Mouse (Mus musculus) intestine, postnatal 0 days (tissue): Measurements from ENCODE around the gene Tnfsf10. TPM values are rescaled to one million over a fixed set of nuclear protein-coding genes. Genes with fewer than 3 reads are reported as not detected.

Experiments used
- ATAC-seq: fragments of 200-750 bp; cut with Nextera tagmentation; 2 replicates; pipeline ENCODE4 v1.8.0; 2017; ENCODE audit warnings: mild to moderate bottlenecking, moderate TSS enrichment, moderate library complexity
- H3K27ac ChIP-seq: fragments of 300-500 bp; sonication (generic); 2 replicates; pipeline ENCODE4 v1.5.1; 2014; ENCODE audit warnings: mild to moderate bottlenecking, low read depth, low read length, moderate library complexity
- H3K27me3 ChIP-seq: fragments of 300-500 bp; sonication (generic); replicated peaks from 2 replicates; pipeline ENCODE4 v1.6.1; 2014; ENCODE audit warnings: low read length, mixed read lengths; ENCODE audit not compliant: control insufficient read depth, insufficient read depth
- H3K36me3 ChIP-seq: fragments of 300-500 bp; sonication (generic); 2 replicates; pipeline ENCODE4 v1.6.1; 2014; ENCODE audit warnings: mild to moderate bottlenecking, moderate library complexity; ENCODE audit not compliant: control insufficient read depth, insufficient read depth
- H3K4me1 ChIP-seq: fragments of 300-500 bp; sonication (generic); replicated peaks from 2 replicates; pipeline ENCODE4 v1.6.1; 2014; ENCODE audit warnings: antibody characterized with exemption, low read length, mixed read lengths; ENCODE audit not compliant: control insufficient read depth, insufficient read depth
- H3K4me2 ChIP-seq: fragments of 300-500 bp; sonication (generic); replicated peaks from 2 replicates; pipeline ENCODE4 v1.6.1; 2014; ENCODE audit warnings: low read depth, mild to moderate bottlenecking, moderate library complexity
- H3K4me3 ChIP-seq: fragments of 300-500 bp; sonication (generic); 2 replicates; pipeline ENCODE4 v1.5.1; 2014; ENCODE audit warnings: low read depth, low read length
- H3K9ac ChIP-seq: fragments of 300-500 bp; sonication (generic); 2 replicates; pipeline ENCODE4 v1.6.1; 2014; ENCODE audit warnings: mild to moderate bottlenecking, low read depth, low read length
- H3K9me3 ChIP-seq: fragments of 300-500 bp; sonication (generic); 2 replicates; pipeline ENCODE4 v1.6.1; 2016; ENCODE audit warnings: mixed run types; ENCODE audit not compliant: control insufficient read depth
- CTCF ChIP-seq: sonication (generic); IDR thresholded peaks from 2 replicates; pipeline ENCODE4 v1.5.1; 2016; ENCODE audit warnings: low read depth, mild to moderate bottlenecking, control low read depth, antibody characterized with exemption, moderate library complexity
- WGBS: fragments of 180-500 bp; shearing (Covaris S2); extraction: QIAGEN DNeasy Blood & Tissue Kit; methylation state at CpG from one replicate; pipeline ENCODE4 v1.1.7; 2014; 5-methylcytosine and 5-hydroxymethylcytosine counted together
- polyA plus RNA-seq: library from polyadenylated mRNA; unstranded; fragments of >200 nt; fragmentation: Nextera tagmentation; extraction: Ambion mirVana; gene quantifications from 2 replicates; pipeline ENCODE4 v1.2.1, GENCODE M21; 2015

Tnfsf10 gene
- 3.1 TPM in 2 replicates for polyA plus RNA-seq

- peak within 1 kb of the TSS; percentile 61 for H3K27ac ChIP-seq
- no peaks in the 10 kb centered on the region for H3K27me3 ChIP-seq
- H3K36me3 ChIP-seq: no peaks in the 10 kb centered on the region
- H3K9me3 ChIP-seq: no peaks in the 10 kb centered on the region
- peaks cover 3% of the 10 kb centered on the region; the same call in 1 of the 2 replicates for H3K4me1 ChIP-seq
- peak within 1 kb of the TSS; percentile 49 for H3K4me3 ChIP-seq
- WGBS: 35% methylated on average over 9 of the region's 9 CpGs
- peak; percentile 59 for ATAC-seq
- no peak for TF ChIP-seq CTCF
- H3K9ac ChIP-seq: peak within 1 kb of the TSS; percentile 1
- H3K4me2 ChIP-seq: peak within 1 kb of the TSS; percentile 70
Measured at GRCm38 (mm10) chr3:27316559-27317287, at the start of gene Tnfsf10. Gene Tnfsf10 (plus strand): TSS chr3:27317028.

DNA sequence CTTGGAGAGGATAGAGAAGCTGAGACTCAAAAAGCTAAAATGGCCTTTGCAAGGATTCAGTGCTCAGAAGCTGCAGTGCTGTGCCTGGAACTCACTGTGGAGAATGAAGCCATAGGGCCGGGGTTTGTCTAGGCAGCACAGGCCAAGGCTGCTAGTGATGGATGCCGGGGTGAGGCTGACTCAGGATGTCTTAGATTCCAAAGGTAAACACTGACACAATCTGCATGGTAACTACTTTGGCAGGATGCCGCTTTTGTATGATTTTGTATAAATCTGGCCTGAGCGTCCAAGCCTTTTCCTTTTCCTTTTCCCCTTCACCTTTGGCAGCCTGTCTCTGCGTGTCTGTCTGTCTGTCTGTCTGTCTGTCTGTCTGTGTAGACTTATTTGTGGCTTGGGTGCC, 49.5 kb upstream of the Tnfsf10 start:
- Histone ChIP-seq H3K27me3 (no peaks in the 10 kb centered on the region), H3K9ac (no peak overlapping the region), H3K36me3 (no peaks in the 10 kb centered on the region), H3K9me3 (no peaks in the 10 kb centered on the region), H3K4me3 (no peak overlapping the region), H3K4me2 (no peak overlapping the region), H3K4me1 (no peaks in the 10 kb centered on the region), H3K27ac (no peak overlapping the region; the same call in 1 of the 2 replicates)
- no peak for ATAC-seq
- 52% methylated on average over 5 of the region's 5 CpGs for WGBS
- no peak for TF ChIP-seq CTCF

GRCm38 (mm10) chr3:27267887-27268286, 48.9 kb upstream of the Tnfsf10 start:
- H3K27ac ChIP-seq: no peak overlapping the region
- H3K9ac ChIP-seq: no peak overlapping the region
- peaks cover 3% of the 10 kb centered on the region; the same call in 1 of the 2 replicates for H3K4me1 ChIP-seq
- H3K9me3 ChIP-seq: no peaks in the 10 kb centered on the region
- no peaks in the 10 kb centered on the region for H3K27me3 ChIP-seq
- WGBS: 41% methylated on average over 4 of the region's 4 CpGs
- no peak for ATAC-seq
- no peak overlapping the region for H3K4me3 ChIP-seq
- H3K4me2 ChIP-seq: no peak overlapping the region
- H3K36me3 ChIP-seq: no peaks in the 10 kb centered on the region
- TF ChIP-seq CTCF: no peak

- WGBS: 67% methylated on average over 4 of the region's 4 CpGs
- no peak for TF ChIP-seq CTCF
- no peak for ATAC-seq
Measured at GRCm38 (mm10) chr3:27269151-27269550, 47.7 kb upstream of the Tnfsf10 start.

GRCm38 (mm10) chr3:27270160-27270962, 46.5 kb upstream of the Tnfsf10 start:
- Histone ChIP-seq H3K9me3 (no peaks in the 10 kb centered on the region), H3K4me3 (no peak overlapping the region), H3K27ac (peak overlapping the region; percentile 7; the same call in 1 of the 2 replicates), H3K27me3 (no peaks in the 10 kb centered on the region), H3K9ac (no peak overlapping the region), H3K4me2 (no peak overlapping the region), H3K36me3 (no peaks in the 10 kb centered on the region), H3K4me1 (peaks cover 6% of the 10 kb centered on the region; the same call in 1 of the 2 replicates)
- TF ChIP-seq CTCF: peak; percentile 80
- peak; percentile 77 for ATAC-seq
- 37% methylated on average over 11 of the region's 11 CpGs for WGBS

More at GRCm38 (mm10) chr3:27269151-27269550, 47.7 kb upstream of the Tnfsf10 start:
- Histone ChIP-seq H3K4me1 (peaks cover 6% of the 10 kb centered on the region; the same call in 1 of the 2 replicates), H3K9me3 (no peaks in the 10 kb centered on the region), H3K4me3 (no peak overlapping the region), H3K4me2 (no peak overlapping the region), H3K27me3 (no peaks in the 10 kb centered on the region), H3K27ac (no peak overlapping the region), H3K36me3 (no peaks in the 10 kb centered on the region), H3K9ac (no peak overlapping the region)
